Mouse (Mus musculus): Measurements from ENCODE around the gene Tmem51. TPM values are rescaled to one million over a fixed set of nuclear protein-coding genes. Genes with fewer than 3 reads are reported as not detected.
"Not testable (repeated sequence)": the region's sequence is repeated elsewhere in the genome, so short reads cannot be mapped to it uniquely, and the experiment has no call there.

The Tmem51 gene
- total and polyA plus RNA-seq, 2 experiments from 2014 or later = 7.5 to 7.8 TPM

DNA sequence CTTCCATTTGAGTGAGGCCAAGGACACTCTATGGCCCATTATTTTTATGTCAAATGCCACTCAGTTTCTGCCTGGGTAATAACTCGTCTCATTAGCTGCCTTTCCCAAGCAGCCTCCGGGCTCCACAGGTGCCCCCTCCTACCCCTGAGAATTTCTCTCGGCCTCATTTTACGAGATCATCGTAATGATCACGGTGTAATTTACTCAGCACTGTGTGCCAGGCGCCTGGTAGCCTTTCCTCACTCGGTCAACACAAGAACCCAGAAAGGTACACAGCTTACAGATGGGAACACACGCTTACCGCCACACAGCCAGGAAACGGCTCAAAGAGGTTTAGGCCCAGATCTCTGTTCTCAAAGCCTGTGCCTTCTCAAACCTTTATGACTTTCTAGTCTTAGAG, 75.9 kb downstream of the Tmem51 start:
- H3K4me1 ChIP-seq (ENCODE audit: insufficient read depth, low read length) = no peaks in the 10 kb centered on the region; the same call in 1 of the 2 replicates

DNA sequence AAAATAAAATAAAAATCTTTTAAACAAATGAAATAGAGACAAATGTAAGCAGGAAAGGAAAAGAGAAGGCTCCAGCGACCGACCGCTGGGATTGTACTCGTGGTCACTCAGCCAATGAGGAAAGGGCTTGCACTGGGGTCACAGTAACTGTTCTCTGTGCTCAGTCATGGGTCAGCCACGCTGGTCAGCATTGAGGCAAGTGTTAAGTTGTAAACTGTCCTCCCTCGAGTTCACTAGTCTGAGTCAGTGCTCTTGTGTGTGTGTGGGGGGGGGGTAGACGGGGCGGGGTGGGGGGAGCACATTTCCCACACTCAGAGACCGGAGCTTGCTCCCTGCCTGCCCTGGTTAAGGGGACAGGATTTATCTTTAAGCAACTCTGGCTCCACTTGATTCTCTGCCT, 83.5 kb downstream of the Tmem51 start:
- no peaks in the 10 kb centered on the region for H3K27me3 ChIP-seq (ENCODE audit: insufficient read depth, low read length)
- no peaks in the 10 kb centered on the region for H3K36me3 ChIP-seq (ENCODE audit: insufficient read depth, low read length)
- no peak overlapping the region for H3K4me2 ChIP-seq (ENCODE audit: low read depth, low read length)
- no peaks in the 10 kb centered on the region for H3K9me3 ChIP-seq (ENCODE audit: low read length)
- 66% methylated on average over 9 of the region's 9 CpGs for WGBS
- no peak overlapping the region for H3K9ac ChIP-seq (replicated peaks; ENCODE audit: low read length)
- no peak overlapping the region for H3K4me3 ChIP-seq (ENCODE audit: low read length)
- ATAC-seq (no peak), DNase-seq (ENCODE audit: low spot score) (no peak)
- no peaks in the 10 kb centered on the region for H3K4me1 ChIP-seq (ENCODE audit: insufficient read depth, low read length)
- no peak for TF ChIP-seq CTCF (IDR thresholded peaks at IDR 0.05; ENCODE audit: low read depth)
- no peak overlapping the region for H3K27ac ChIP-seq

More for the DNA sequence above, 75.9 kb downstream of the Tmem51 start:
- ATAC-seq = no peak
- Histone ChIP-seq H3K9me3 (ENCODE audit: low read length) (no peaks in the 10 kb centered on the region), H3K27me3 (ENCODE audit: insufficient read depth, low read length) (no peaks in the 10 kb centered on the region), H3K36me3 (ENCODE audit: insufficient read depth, low read length) (no peaks in the 10 kb centered on the region), H3K4me2 (ENCODE audit: low read depth, low read length) (no peak overlapping the region), H3K27ac (no peak overlapping the region), H3K9ac (replicated peaks; ENCODE audit: low read length) (no peak overlapping the region), H3K4me3 (ENCODE audit: low read length) (no peak overlapping the region)
- TF ChIP-seq CTCF (IDR thresholded peaks at IDR 0.05; ENCODE audit: low read depth) = no peak
- 78% methylated on average over 11 of the region's 11 CpGs for WGBS
- DNase-seq (ENCODE audit: low spot score) = no peak

DNA sequence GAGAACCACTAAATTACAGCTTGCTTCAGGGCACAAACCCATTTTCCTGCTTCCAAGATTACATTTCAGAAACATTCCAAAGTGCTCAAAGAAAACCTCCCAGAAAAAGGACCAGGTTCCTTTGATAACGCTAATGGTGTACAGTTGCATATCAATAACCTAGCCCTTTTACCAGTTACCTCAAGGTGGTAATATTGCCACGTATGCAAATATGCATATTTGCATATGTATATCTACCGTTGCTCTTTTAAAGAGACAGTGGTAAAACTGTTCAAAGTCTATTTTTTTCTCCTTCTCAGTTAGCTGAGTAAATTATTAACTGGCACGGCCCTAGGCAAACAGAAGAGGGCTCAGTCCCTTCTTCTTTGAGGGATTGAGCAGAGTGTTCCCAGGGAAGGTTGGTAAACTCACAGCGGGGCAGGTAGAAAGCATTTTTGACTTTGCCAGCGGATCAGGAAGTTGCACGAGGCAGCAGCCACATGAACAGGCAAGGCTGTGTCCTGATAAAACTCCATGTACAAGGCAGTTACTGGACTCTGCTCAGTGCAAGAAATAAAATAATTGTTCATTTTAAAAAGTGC, 84.5 kb downstream of the Tmem51 start:
- no peaks in the 10 kb centered on the region for H3K4me1 ChIP-seq (ENCODE audit: insufficient read depth, low read length)
- WGBS = 49% methylated on average over 7 of the region's 7 CpGs
- no peaks in the 10 kb centered on the region for H3K9me3 ChIP-seq (ENCODE audit: low read length)
- ATAC-seq = no peak
- H3K27me3 ChIP-seq (ENCODE audit: insufficient read depth, low read length) = no peaks in the 10 kb centered on the region
- no peak for DNase-seq (ENCODE audit: low spot score)
- H3K27ac ChIP-seq = no peak overlapping the region
- H3K4me3 ChIP-seq (ENCODE audit: low read length) = no peak overlapping the region
- no peak overlapping the region for H3K4me2 ChIP-seq (ENCODE audit: low read depth, low read length)
- H3K36me3 ChIP-seq (ENCODE audit: insufficient read depth, low read length) = no peaks in the 10 kb centered on the region
- no peak for TF ChIP-seq CTCF (IDR thresholded peaks at IDR 0.05; ENCODE audit: low read depth)
- no peak overlapping the region for H3K9ac ChIP-seq (replicated peaks; ENCODE audit: low read length)

DNA sequence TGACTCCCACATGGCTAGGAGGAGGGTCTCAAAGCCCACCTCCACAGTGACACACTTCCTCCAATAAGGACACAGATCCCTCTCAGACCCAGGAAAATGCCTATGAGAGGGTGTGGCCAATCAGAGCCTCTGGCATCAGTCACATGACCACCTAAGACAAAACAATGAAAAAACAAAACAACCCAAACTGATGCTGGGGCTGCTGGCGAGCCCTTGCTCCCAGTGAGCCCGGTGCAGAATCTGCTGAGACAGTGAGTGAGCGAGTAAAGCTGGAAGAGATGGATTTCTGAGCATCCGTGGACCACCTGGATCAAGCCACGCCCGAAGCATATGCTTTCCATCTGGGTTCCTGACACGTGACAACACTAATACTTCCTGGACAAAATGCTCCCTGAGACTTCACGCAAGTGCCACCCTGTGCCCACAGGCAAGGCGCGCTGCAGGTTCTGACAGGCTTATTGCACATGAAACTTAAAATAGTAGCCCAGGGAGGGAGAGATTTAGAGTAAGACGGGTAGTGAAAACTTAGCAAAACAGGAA, 85.8 kb downstream of the Tmem51 start:
- peak overlapping the region; percentile 54 for H3K4me2 ChIP-seq (ENCODE audit: low read depth, low read length)
- 14% methylated on average over 11 of the region's 11 CpGs for WGBS
- peak; percentile 68 for DNase-seq (ENCODE audit: low spot score)
- no peaks in the 10 kb centered on the region for H3K4me1 ChIP-seq (ENCODE audit: insufficient read depth, low read length)
- H3K4me3 ChIP-seq (ENCODE audit: low read length) = peak overlapping the region; percentile 28
- TF ChIP-seq CTCF (IDR thresholded peaks at IDR 0.05; ENCODE audit: low read depth) = no peak
- H3K27me3 ChIP-seq (ENCODE audit: insufficient read depth, low read length) = no peaks in the 10 kb centered on the region
- no peaks in the 10 kb centered on the region for H3K36me3 ChIP-seq (ENCODE audit: insufficient read depth, low read length)
- H3K9ac ChIP-seq (replicated peaks; ENCODE audit: low read length) = no peak overlapping the region
- H3K27ac ChIP-seq = no peak overlapping the region
- no peaks in the 10 kb centered on the region for H3K9me3 ChIP-seq (ENCODE audit: low read length)
- ATAC-seq = peak; percentile 77

DNA sequence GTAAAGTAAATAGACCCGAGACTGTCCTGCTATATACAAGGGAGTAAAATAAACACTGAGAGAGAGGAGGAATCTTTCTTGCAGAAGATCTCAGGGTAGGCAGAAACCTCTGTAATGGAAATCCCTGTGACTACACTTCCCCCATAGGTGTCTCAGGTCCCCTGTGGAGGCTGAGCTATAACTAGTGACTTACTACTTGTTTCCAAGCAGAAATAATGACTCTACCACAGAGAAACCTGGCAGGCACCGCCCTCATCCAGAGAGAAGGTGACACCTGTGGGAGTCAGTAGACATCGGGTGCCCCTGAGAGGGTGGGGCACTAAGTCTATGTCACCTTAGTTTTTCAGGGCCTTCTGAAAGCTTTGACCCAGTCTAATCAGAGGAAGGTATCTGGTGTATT, 87.2 kb downstream of the Tmem51 start:
- H3K9me3 ChIP-seq (ENCODE audit: low read length) = no peaks in the 10 kb centered on the region
- no peak overlapping the region for H3K9ac ChIP-seq (replicated peaks; ENCODE audit: low read length)
- no peaks in the 10 kb centered on the region for H3K36me3 ChIP-seq (ENCODE audit: insufficient read depth, low read length)
- no peaks in the 10 kb centered on the region for H3K4me1 ChIP-seq (ENCODE audit: insufficient read depth, low read length)
- H3K27me3 ChIP-seq (ENCODE audit: insufficient read depth, low read length) = no peaks in the 10 kb centered on the region
- no peak for DNase-seq (ENCODE audit: low spot score)
- TF ChIP-seq CTCF (IDR thresholded peaks at IDR 0.05; ENCODE audit: low read depth) = no peak
- ATAC-seq = no peak
- no peak overlapping the region for H3K4me3 ChIP-seq (ENCODE audit: low read length)
- 81% methylated on average over 3 of the region's 3 CpGs for WGBS
- H3K4me2 ChIP-seq (ENCODE audit: low read depth, low read length) = no peak overlapping the region
- H3K27ac ChIP-seq = no peak overlapping the region

DNA sequence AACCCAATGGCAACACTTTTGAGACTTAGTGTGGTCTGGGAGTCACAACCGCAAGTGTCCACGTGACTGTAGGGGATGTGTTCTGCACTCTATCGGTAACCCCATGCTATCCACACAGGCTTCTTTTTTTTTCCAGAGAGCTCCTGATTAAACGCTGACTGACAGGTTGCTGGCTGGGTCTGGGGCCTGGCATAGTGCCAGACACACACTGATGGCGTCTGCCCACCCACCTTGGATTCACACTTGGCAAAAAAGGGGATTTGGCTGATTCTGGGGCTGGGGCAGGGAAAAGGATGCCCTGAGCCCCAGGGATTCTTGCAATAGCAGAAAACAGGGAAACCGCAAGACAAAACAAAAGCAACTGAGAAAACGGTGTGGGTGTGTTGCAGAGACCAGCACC, 88.0 kb downstream of the Tmem51 start:
- no peaks in the 10 kb centered on the region for H3K9me3 ChIP-seq (ENCODE audit: low read length)
- H3K36me3 ChIP-seq (ENCODE audit: insufficient read depth, low read length) = no peaks in the 10 kb centered on the region
- no peak overlapping the region for H3K4me3 ChIP-seq (ENCODE audit: low read length)
- ATAC-seq (no peak), DNase-seq (ENCODE audit: low spot score) (peak; percentile 59)
- H3K4me1 ChIP-seq (ENCODE audit: insufficient read depth, low read length) = no peaks in the 10 kb centered on the region
- no peak overlapping the region for H3K4me2 ChIP-seq (ENCODE audit: low read depth, low read length)
- H3K27me3 ChIP-seq (ENCODE audit: insufficient read depth, low read length) = no peaks in the 10 kb centered on the region
- no peak for TF ChIP-seq CTCF (IDR thresholded peaks at IDR 0.05; ENCODE audit: low read depth)
- WGBS = 40% methylated on average over 7 of the region's 7 CpGs
- no peak overlapping the region for H3K9ac ChIP-seq (replicated peaks; ENCODE audit: low read length)
- H3K27ac ChIP-seq = no peak overlapping the region

DNA sequence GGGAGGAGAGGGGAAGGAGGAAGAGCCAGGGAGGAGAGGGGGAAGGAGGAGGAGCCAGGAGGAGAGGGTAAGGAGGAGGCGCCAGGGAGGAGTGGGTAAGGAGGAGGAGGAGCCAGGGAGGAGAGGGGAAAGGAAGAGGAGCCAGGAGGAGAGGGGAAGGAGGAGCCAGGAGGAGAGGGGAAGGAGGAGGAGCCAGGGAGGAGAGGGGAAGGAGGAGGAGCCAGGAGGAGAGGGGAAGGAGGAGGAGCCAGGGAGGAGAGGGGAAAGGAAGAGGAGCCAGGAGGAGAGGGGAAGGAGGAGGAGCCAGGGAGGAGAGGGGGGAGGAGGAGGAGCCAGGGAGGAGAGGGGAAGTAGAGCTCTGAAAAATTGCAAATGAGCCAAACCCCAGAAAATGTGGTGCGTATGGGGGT, 90.0 kb downstream of the Tmem51 start:
- H3K27me3 ChIP-seq (ENCODE audit: insufficient read depth, low read length); ATAC-seq; H3K27ac ChIP-seq; H3K4me1 ChIP-seq (ENCODE audit: insufficient read depth, low read length); H3K4me3 ChIP-seq (ENCODE audit: low read length); DNase-seq (ENCODE audit: low spot score); H3K9me3 ChIP-seq (ENCODE audit: low read length); H3K4me2 ChIP-seq (ENCODE audit: low read depth, low read length); H3K9ac ChIP-seq (replicated peaks; ENCODE audit: low read length); H3K36me3 ChIP-seq (ENCODE audit: insufficient read depth, low read length): not testable (repeated sequence)
- WGBS = 40% methylated on average over 2 of the region's 2 CpGs

Data from hindbrain, postnatal 0 days (tissue).